Mouse (Mus musculus) hindbrain, embryonic 16.5 days (tissue): ENCODE measurements around the gene Slc35a2. TPM values are rescaled to one million over a fixed set of nuclear protein-coding genes. Genes with fewer than 3 reads are reported as not detected.

Experiments
- ATAC-seq: fragments of 200-750 bp; cut with Nextera tagmentation; 2 replicates; pipeline ENCODE4 v1.8.0; 2017; ENCODE audit warnings: moderate TSS enrichment, moderate library complexity
- H3K27ac ChIP-seq: fragments of 300-500 bp; sonication (generic); 2 replicates; pipeline ENCODE4 v1.5.1; 2014; ENCODE audit warnings: low read depth, mild to moderate bottlenecking, control low read depth, low read length, moderate library complexity
- H3K27me3 ChIP-seq: fragments of 300-500 bp; sonication (generic); replicated peaks from 2 replicates; pipeline ENCODE4 v1.6.1; 2014; ENCODE audit warnings: low read length; ENCODE audit not compliant: control insufficient read depth, insufficient read depth
- H3K36me3 ChIP-seq: fragments of 300-500 bp; sonication (generic); 2 replicates; pipeline ENCODE4 v1.6.1; 2014; ENCODE audit warnings: mild to moderate bottlenecking, low read length, moderate library complexity, mixed read lengths; ENCODE audit not compliant: control insufficient read depth, insufficient read depth
- H3K4me1 ChIP-seq: fragments of 300-500 bp; sonication (generic); 2 replicates; pipeline ENCODE4 v1.6.1; 2014; ENCODE audit warnings: low read depth, low read length; ENCODE audit not compliant: control insufficient read depth, insufficient read depth
- H3K4me2 ChIP-seq: fragments of 300-500 bp; sonication (generic); 2 replicates; pipeline ENCODE4 v1.6.1; 2014; ENCODE audit warnings: mild to moderate bottlenecking, low read length, control low read depth, moderate library complexity
- H3K4me3 ChIP-seq: fragments of 300-500 bp; sonication (generic); 2 replicates; pipeline ENCODE4 v1.5.1; 2014; ENCODE audit warnings: mild to moderate bottlenecking, low read length, control low read depth, moderate library complexity
- H3K9ac ChIP-seq: fragments of 300-500 bp; sonication (generic); 2 replicates; pipeline ENCODE4 v1.6.1; 2014; ENCODE audit warnings: low read depth, mild to moderate bottlenecking, control low read depth, low read length, moderate library complexity
- H3K9me3 ChIP-seq: fragments of 300-500 bp; sonication (generic); 2 replicates; pipeline ENCODE4 v1.6.1; 2014; ENCODE audit warnings: mild to moderate bottlenecking, low read length, moderate library complexity; ENCODE audit not compliant: control insufficient read depth
- WGBS: fragments of 180-500 bp; shearing (Covaris S2); extraction: QIAGEN DNeasy Blood & Tissue Kit; methylation state at CpG from one replicate; pipeline ENCODE4 v1.1.7; 2014; 5-methylcytosine and 5-hydroxymethylcytosine counted together
- polyA plus RNA-seq: library from polyadenylated mRNA; unstranded; fragments of >200 nt; fragmentation: Nextera tagmentation; extraction: Ambion mirVana; gene quantifications from 2 replicates; pipeline ENCODE4 v1.2.1, GENCODE M21; 2015

The Slc35a2 gene
- 50.7 and 50.9 TPM in 2 replicates for polyA plus RNA-seq

- Histone ChIP-seq H3K4me1 (peaks cover 2% of the 10 kb centered on the region), H3K9ac (peak within 1 kb of the TSS; percentile 52), H3K4me2 (peak within 1 kb of the TSS; percentile 57), H3K4me3 (peak within 1 kb of the TSS; percentile 49), H3K36me3 (no peaks in the 10 kb centered on the region), H3K27me3 (no peaks in the 10 kb centered on the region), H3K27ac (peak within 1 kb of the TSS; percentile 81), H3K9me3 (no peaks in the 10 kb centered on the region)
- ATAC-seq = peak; percentile 92
- 16% methylated on average over 39 of the region's 49 CpGs for WGBS
Measured at GRCm38 (mm10) chrX:7883841-7884567, at the start of gene Slc35a2. Slc35a2 (plus strand) TSS chrX:7884028.

GRCm38 (mm10) chrX:7837146-7837545, 46.7 kb upstream of the Slc35a2 start:
- Histone ChIP-seq H3K9ac (no peak overlapping the region), H3K4me1 (no peaks in the 10 kb centered on the region), H3K9me3 (no peaks in the 10 kb centered on the region; the same call in 1 of the 2 replicates), H3K36me3 (no peaks in the 10 kb centered on the region; the same call in 1 of the 2 replicates), H3K4me2 (no peak overlapping the region), H3K27me3 (no peaks in the 10 kb centered on the region), H3K27ac (no peak overlapping the region), H3K4me3 (no peak overlapping the region)
- ATAC-seq = no peak
- 74% methylated on average over 1 of the region's 1 CpGs for WGBS

- Histone ChIP-seq H3K9me3 (no peaks in the 10 kb centered on the region; the same call in 1 of the 2 replicates), H3K27ac (no peak overlapping the region), H3K36me3 (no peaks in the 10 kb centered on the region; the same call in 1 of the 2 replicates), H3K9ac (no peak overlapping the region), H3K27me3 (no peaks in the 10 kb centered on the region), H3K4me2 (peak overlapping the region; percentile 54), H3K4me3 (peak overlapping the region; percentile 70), H3K4me1 (peaks cover 19% of the 10 kb centered on the region)
- ATAC-seq = no peak
- WGBS = 23% methylated on average over 7 of the region's 7 CpGs
Measured at GRCm38 (mm10) chrX:7840842-7841162, 43.0 kb upstream of the Slc35a2 start.

GRCm38 (mm10) chrX:7841163-7842162, 42.4 kb upstream of the Slc35a2 start, which contains the start of gene Otud5:
Otud5 (plus strand) TSS chrX:7841364.
- 20% methylated on average over 72 of the region's 74 CpGs for WGBS
- Histone ChIP-seq H3K9ac (peak within 1 kb of the TSS; percentile 82), H3K9me3 (no peaks in the 10 kb centered on the region; the same call in 1 of the 2 replicates), H3K27ac (peak within 1 kb of the TSS; percentile 89), H3K4me3 (peak within 1 kb of the TSS; percentile 70), H3K36me3 (no peaks in the 10 kb centered on the region; the same call in 1 of the 2 replicates), H3K4me2 (peak within 1 kb of the TSS; percentile 75), H3K4me1 (peaks cover 19% of the 10 kb centered on the region), H3K27me3 (no peaks in the 10 kb centered on the region)
- ATAC-seq = peak; percentile 97

- peak overlapping the region; percentile 89 for H3K27ac ChIP-seq
- peak overlapping the region; percentile 75 for H3K4me2 ChIP-seq
- H3K27me3 ChIP-seq = no peaks in the 10 kb centered on the region
- ATAC-seq = no peak
- peak overlapping the region; percentile 82 for H3K9ac ChIP-seq
- H3K4me1 ChIP-seq = peaks cover 19% of the 10 kb centered on the region
- no peaks in the 10 kb centered on the region for H3K36me3 ChIP-seq
- WGBS = 14% methylated on average over 25 of the region's 42 CpGs
- H3K4me3 ChIP-seq = peak overlapping the region; percentile 70
- H3K9me3 ChIP-seq = no peaks in the 10 kb centered on the region; the same call in 1 of the 2 replicates
Measured at GRCm38 (mm10) chrX:7842318-7842717, 41.5 kb upstream of the Slc35a2 start.

GRCm38 (mm10) chrX:7847845-7848244, 36.0 kb upstream of the Slc35a2 start:
- Histone ChIP-seq H3K4me2 (no peak overlapping the region), H3K27me3 (no peaks in the 10 kb centered on the region), H3K9ac (no peak overlapping the region), H3K9me3 (no peaks in the 10 kb centered on the region), H3K36me3 (no peaks in the 10 kb centered on the region), H3K4me1 (peaks cover 18% of the 10 kb centered on the region), H3K27ac (no peak overlapping the region), H3K4me3 (no peak overlapping the region)
- peak; percentile 90 for ATAC-seq
- 56% methylated on average over 2 of the region's 2 CpGs for WGBS

- 50% methylated on average over 2 of the region's 2 CpGs for WGBS
- H3K36me3 ChIP-seq = no peaks in the 10 kb centered on the region
- no peak overlapping the region for H3K4me2 ChIP-seq
- no peak overlapping the region for H3K9ac ChIP-seq
- no peaks in the 10 kb centered on the region for H3K27me3 ChIP-seq
- no peak overlapping the region for H3K27ac ChIP-seq
- H3K4me1 ChIP-seq = no peaks in the 10 kb centered on the region
- H3K9me3 ChIP-seq = no peaks in the 10 kb centered on the region
- ATAC-seq = no peak
- H3K4me3 ChIP-seq = no peak overlapping the region
Measured at GRCm38 (mm10) chrX:7854578-7854977, 29.2 kb upstream of the Slc35a2 start.

- ATAC-seq = no peak
- H3K4me3 ChIP-seq = no peak overlapping the region
- H3K27me3 ChIP-seq = no peaks in the 10 kb centered on the region
- no peaks in the 10 kb centered on the region for H3K9me3 ChIP-seq
- H3K9ac ChIP-seq = no peak overlapping the region
- H3K36me3 ChIP-seq = no peaks in the 10 kb centered on the region
- no peaks in the 10 kb centered on the region for H3K4me1 ChIP-seq
- H3K27ac ChIP-seq = no peak overlapping the region
- WGBS = 92% methylated on average over 3 of the region's 3 CpGs
- no peak overlapping the region for H3K4me2 ChIP-seq
Measured at GRCm38 (mm10) chrX:7859191-7859753, 24.6 kb upstream of the Slc35a2 start.
